Mouse (Mus musculus) small intestine, adult 2 months (tissue): ENCODE results near the gene Gm7361. TPM values are rescaled to one million over a fixed set of nuclear protein-coding genes. Genes with fewer than 3 reads are reported as not detected.
A peak's percentile ranks its signal among the peaks of the same experiment; 100 is the strongest.
"Not testable (repeated sequence)": the region's sequence is repeated elsewhere in the genome, so short reads cannot be mapped to it uniquely, and the experiment has no call there.

Experiments
- H3K27ac ChIP-seq: fragments of 200-500 bp; 2 replicates; pipeline ENCODE4 v1.5.1; 2012; ENCODE audit warnings: low read depth, low read length, control low read depth, inconsistent platforms; ENCODE audit not compliant: insufficient read depth
- H3K27me3 ChIP-seq: fragments of 200-500 bp; 2 replicates; pipeline ENCODE4 v1.6.1; 2012; ENCODE audit warnings: mild to moderate bottlenecking, moderate library complexity, low read length, inconsistent platforms; ENCODE audit not compliant: control insufficient read depth, insufficient read depth
- H3K36me3 ChIP-seq: fragments of 200-500 bp; 2 replicates; pipeline ENCODE4 v1.6.1; 2012; ENCODE audit warnings: mild to moderate bottlenecking, low read length, control low read depth, inconsistent platforms; ENCODE audit not compliant: control insufficient read depth, insufficient read depth
- H3K4me1 ChIP-seq: fragments of 200-500 bp; 2 replicates; pipeline ENCODE4 v1.6.1; 2012; ENCODE audit warnings: low read length, inconsistent platforms, mixed read lengths; ENCODE audit not compliant: control insufficient read depth, insufficient read depth, insufficient read length
- H3K4me3 ChIP-seq: fragments of 200-500 bp; 2 replicates; pipeline ENCODE4 v1.5.1; 2012; ENCODE audit warnings: low read depth, mild to moderate bottlenecking, control low read depth, inconsistent platforms, low read length, moderate library complexity
- CTCF ChIP-seq: fragments of 200-500 bp; IDR thresholded peaks from 2 replicates; pipeline ENCODE4 v1.5.1; 2012; ENCODE audit warnings: low read depth, mild to moderate bottlenecking, control low read depth, inconsistent platforms, low read length, moderate library complexity, mixed read lengths; ENCODE audit not compliant: insufficient replicate concordance, insufficient read length; ENCODE audit errors: extremely low read depth
- POLR2A ChIP-seq: fragments of 200-500 bp; IDR thresholded peaks from 2 replicates; pipeline ENCODE4 v1.6.1; 2012; ENCODE audit warnings: low read depth, mild to moderate bottlenecking, control low read depth, inconsistent platforms, low read length, moderate library complexity
- WGBS: fragments of 180-500 bp; shearing (Covaris S2); methylation state at CpG from one replicate; pipeline ENCODE4 v1.1.7; 2018; 5-methylcytosine and 5-hydroxymethylcytosine counted together
- polyA plus RNA-seq: library from polyadenylated mRNA; depleted of rRNA; stranded (reverse); fragments of >200 nt; gene quantifications from 2 replicates; pipeline ENCODE4 v1.2.3, GENCODE M21; 2012; rRNA removed

Gene Gm7361
- not detected in 2 replicates for polyA plus RNA-seq

DNA sequence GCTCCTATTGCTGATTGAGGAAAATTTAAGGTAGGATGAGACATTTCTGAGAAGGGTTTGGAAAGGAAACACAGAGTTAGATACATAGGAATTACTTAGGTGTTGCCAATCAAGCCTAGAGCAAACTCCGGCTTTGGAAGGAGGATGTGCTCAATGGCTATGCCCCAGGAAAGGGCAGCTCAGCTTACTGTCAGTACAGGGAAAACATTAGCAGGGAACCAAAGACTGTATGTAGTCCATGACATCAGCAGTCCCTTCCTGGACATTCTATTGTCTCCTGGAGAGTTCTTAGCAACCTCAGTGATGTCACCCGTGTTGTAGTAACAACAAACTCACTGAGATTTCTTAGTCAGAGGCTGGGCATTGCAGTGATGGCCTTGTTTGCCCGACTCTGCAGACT is at the start of gene Gm7361:
Gene Gm7361, plus strand, starts transcription at position 301 of the 400 bp plus-strand sequence.
- not testable (repeated sequence) for H3K4me1 ChIP-seq, H3K4me3 ChIP-seq, H3K27ac ChIP-seq, H3K27me3 ChIP-seq, H3K36me3 ChIP-seq
- 63% methylated on average over 3 of the region's 3 CpGs for WGBS

DNA sequence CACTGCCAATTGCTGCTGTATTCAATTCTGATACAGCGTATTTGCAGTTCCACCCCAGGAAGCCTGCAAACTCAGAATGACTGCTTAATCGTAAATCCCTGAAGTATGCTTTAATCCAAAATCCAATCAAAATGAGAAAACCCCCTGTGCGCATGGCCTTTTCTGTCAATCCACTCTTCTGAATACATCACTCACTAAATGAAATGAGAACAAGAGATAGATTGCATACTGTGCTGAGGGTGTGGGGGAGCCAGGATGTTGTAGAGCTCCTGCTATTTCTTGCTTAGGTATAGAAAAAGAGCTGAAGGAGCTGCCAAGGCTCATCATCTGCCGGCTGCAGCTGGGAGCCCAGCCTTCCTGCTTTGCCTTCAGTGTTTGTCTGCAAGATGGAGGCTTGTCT is 46.5 kb upstream of the Gm7361 start:
- Histone ChIP-seq H3K27ac (no peak overlapping the region), H3K4me1 (no peaks in the 10 kb centered on the region), H3K27me3 (no peaks in the 10 kb centered on the region), H3K36me3 (no peaks in the 10 kb centered on the region), H3K4me3 (no peak overlapping the region)
- TF ChIP-seq CTCF (no peak), POLR2A (no peak)
- 71% methylated on average over 4 of the region's 4 CpGs for WGBS

DNA sequence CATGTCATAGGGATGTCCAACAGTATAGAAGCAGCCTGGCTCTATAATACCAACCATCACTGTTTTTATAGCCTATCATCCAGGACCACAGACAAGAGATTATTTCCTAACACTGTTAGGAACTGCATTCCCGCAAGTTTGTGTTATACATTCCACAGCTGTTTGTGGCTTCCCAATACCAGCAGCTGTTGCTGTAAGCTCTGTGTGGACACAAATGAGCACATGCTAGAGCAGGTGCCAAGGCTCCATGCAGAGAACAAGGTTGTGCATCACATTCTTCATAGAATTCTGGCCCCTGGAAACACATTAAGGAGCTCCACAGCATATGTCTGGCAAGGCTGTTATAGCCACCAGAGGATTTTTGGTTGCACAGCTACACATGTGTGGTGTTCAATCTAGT is 35.4 kb upstream of the Gm7361 start:
- H3K4me3 ChIP-seq = no peak overlapping the region

DNA sequence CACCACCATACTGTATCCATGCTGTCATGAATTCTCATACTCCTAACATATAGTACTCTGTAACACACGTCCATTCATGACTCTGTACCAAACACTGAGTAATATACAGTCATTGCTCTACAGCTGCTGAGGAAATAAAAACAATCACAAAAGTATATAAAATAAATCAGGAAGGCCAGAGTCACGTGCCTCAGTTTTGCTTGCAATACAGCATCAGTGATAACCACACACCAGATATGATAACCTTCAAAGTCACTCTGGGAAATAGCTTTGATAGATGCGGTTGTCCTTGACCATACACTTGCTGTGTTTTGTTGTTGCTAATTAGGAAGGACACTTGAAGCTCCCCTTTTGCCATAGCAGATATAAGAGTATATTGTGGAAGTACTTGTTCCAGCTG is 9.2 kb downstream of the Gm7361 start:
- not testable (repeated sequence) for H3K27me3 ChIP-seq, H3K27ac ChIP-seq, H3K4me1 ChIP-seq, H3K36me3 ChIP-seq, H3K4me3 ChIP-seq
- WGBS = 57% methylated on average over 3 of the region's 3 CpGs

More for the DNA sequence above, 35.4 kb upstream of the Gm7361 start:
- Histone ChIP-seq H3K27ac (no peak overlapping the region), H3K36me3 (no peaks in the 10 kb centered on the region), H3K27me3 (no peaks in the 10 kb centered on the region), H3K4me1 (no peaks in the 10 kb centered on the region)
- WGBS = 69% methylated on average over 1 of the region's 1 CpGs
- TF ChIP-seq CTCF (no peak), POLR2A (no peak)

DNA sequence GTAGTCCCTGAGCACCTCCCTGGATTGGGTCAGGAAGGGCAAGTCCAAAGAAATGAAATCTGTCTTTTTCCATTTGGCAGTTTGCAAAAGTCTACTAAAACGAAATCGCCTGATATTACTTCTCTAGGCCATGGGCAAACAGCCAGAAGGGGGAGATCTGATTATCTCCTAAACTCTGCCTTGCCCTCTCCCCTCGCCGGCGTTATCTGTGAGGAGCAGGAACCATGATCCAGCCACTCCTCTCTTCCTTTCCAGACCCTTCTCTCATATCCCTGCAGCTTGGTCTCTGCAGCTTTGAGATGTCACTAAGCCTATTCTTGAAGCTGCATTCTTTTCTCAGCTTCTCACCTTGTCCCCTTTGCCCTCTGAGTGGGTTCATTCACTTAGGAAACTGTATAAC is 22.9 kb downstream of the Gm7361 start:
- no peak for TF ChIP-seq CTCF
- TF ChIP-seq POLR2A = no peak

DNA sequence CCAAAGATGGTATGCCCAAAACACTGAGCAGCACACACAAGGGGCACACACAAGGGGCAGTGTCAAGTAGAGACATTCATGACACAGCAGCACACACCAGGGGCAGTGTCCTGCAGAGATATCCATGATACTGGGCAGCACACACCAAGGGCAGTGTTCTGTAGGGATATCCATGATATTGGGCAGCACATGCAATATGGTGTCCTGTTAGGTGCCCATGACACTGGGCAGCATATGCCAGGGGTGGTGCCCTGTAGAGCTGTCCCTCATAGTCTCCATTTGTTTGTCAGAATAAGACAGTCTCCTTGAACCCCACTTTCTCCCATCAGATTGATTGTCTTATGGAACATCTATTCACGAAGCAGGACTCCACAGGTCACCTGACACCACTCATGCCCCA is 24.2 kb downstream of the Gm7361 start:
- Histone ChIP-seq H3K36me3 (no peaks in the 10 kb centered on the region), H3K27me3 (no peaks in the 10 kb centered on the region), H3K4me1 (peaks cover 2% of the 10 kb centered on the region; the same call in 1 of the 2 replicates), H3K27ac (no peak overlapping the region), H3K4me3 (no peak overlapping the region)
- TF ChIP-seq POLR2A (no peak), CTCF (no peak)
- WGBS = 83% methylated on average over 1 of the region's 1 CpGs

More for the DNA sequence above, 22.9 kb downstream of the Gm7361 start:
- 43% methylated on average over 5 of the region's 5 CpGs for WGBS
- Histone ChIP-seq H3K4me3 (no peak overlapping the region), H3K36me3 (no peaks in the 10 kb centered on the region), H3K4me1 (peaks cover 2% of the 10 kb centered on the region; the same call in 1 of the 2 replicates), H3K27ac (no peak overlapping the region), H3K27me3 (no peaks in the 10 kb centered on the region)

DNA sequence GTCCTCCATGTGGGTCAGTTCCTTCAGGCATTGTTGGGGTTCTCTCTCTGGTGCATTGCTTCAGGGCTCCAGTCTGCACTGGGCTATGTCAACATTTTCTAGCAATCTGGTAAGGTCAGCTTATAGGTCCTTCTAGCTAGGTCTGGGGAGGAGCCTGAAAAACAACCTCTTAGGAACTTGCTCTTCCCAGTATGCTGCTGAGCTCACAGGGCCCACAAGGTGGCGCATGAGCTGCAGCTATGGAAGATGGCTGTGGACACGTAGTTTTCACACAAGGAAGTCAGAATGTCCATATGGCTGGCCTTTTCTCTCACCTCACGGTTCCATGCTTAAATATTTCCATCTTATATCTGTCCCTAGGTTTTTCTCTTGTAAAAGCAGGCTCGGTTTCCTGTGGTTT is 24.8 kb downstream of the Gm7361 start:
- WGBS = 12% methylated on average over 4 of the region's 4 CpGs
- TF ChIP-seq POLR2A (no peak), CTCF (peak; percentile 66; the same call in 1 of the 2 replicates)

DNA sequence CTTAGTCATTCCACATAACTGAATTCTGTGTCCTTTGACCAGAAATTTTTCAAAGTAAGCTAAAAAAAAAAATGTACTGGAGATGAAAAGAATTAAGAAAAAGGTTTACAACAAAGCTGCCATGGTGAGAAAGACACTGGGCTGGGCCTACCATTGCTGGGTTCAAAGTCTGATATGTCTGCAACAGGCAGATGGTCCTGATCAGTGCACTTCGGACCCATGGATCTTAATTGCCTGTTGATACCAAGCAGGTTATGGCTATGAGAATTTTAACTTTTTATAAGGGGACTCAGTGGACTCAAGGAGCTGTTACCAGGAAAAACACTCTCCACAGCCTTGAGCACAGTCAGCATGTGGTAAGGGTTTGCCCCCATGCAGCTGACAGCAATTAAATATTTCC is 25.9 kb downstream of the Gm7361 start:
- no peaks in the 10 kb centered on the region for H3K36me3 ChIP-seq
- no peak overlapping the region for H3K27ac ChIP-seq
- no peaks in the 10 kb centered on the region for H3K27me3 ChIP-seq
- H3K4me3 ChIP-seq = no peak overlapping the region
- TF ChIP-seq POLR2A (no peak), CTCF (no peak)
- WGBS = 24% methylated on average over 1 of the region's 1 CpGs
- peaks cover 2% of the 10 kb centered on the region; the same call in 1 of the 2 replicates for H3K4me1 ChIP-seq

More for the DNA sequence above, 24.8 kb downstream of the Gm7361 start:
- Histone ChIP-seq H3K27me3 (no peaks in the 10 kb centered on the region), H3K36me3 (no peaks in the 10 kb centered on the region), H3K4me1 (peaks cover 2% of the 10 kb centered on the region; the same call in 1 of the 2 replicates), H3K4me3 (no peak overlapping the region), H3K27ac (no peak overlapping the region)
